Mouse (Mus musculus) adrenal gland (tissue): ENCODE data around the gene Ppp1r14d.

Experiments
- intact Hi-C: fragments of 180-260 bp; cut with DNase I; formaldehyde crosslinking; loops from one replicate; pipeline ENCODE4 v1.15.1; 2025

The Ppp1r14d gene

DNA sequence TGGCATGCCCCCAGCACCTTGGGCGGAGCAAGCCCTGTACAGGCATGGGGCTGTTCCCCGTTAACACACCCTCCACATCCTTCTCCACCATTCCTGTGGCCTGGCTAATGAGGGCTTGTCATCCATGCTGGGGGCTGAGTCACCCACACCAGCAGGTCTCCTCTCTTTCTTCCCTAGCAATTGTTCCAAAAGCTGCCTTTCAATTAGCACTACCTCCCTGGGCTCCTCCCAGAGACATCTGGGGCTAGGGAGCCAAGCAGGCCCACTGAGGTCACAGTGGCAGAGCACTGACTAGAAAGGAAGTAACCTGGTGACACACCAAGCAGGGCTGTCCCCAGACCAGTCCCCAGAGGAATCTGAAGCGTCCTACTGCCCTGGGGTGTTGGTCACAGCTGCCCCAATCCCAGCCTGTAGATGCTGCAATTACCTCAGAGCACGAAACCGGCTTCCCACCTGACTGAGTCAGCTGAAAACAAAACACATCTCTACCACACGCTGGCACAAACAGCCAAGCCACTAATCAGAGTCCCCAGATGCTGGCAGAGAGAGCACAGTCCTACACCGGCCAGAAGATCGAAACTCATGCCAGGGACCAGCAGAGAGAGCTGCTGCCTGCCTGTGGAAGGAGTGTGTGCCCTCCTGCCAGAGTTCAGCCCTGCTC, 55.6 kb downstream of the Ppp1r14d start, which contains the start of gene Gm14137:
Gm14137 (plus strand) TSS at position 519 of the 661 bp plus-strand sequence.
- intact Hi-C loops: no loop called here

DNA sequence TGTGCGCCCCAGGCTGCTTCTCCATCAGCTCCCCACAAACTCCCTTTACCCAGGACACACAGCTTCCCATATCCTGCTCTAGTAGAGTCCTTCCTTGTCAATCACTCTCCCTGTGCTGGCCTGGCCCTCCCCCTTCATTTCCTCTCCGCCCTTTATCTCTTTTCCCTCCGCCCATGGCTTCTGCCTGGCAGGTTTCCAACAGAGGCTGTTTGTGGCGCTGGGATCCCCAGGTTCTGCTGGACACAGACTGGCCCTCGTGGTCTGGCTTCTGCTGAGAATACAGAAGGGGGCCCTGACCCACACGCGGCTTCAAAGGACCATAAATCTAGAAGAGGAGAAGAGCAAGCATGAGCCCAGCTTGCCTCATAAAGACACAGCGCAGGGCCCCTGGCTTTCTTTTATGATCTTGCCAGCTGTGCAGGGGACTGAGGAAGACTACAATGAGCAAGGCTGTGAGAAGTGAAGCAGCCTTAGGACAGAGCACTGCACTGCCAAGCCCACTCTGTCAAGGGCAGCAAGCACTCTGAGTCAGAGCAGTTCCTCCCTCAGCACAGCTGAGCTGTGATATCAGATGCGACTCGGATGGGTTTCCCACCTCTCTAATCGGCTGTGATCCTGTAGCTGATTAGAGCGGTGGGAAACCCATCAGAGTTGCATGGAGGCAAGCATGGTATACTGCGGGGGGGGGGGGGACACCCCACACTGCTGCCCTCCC, 56.7 kb downstream of the Ppp1r14d start:
- intact Hi-C loops: no loop called here

DNA sequence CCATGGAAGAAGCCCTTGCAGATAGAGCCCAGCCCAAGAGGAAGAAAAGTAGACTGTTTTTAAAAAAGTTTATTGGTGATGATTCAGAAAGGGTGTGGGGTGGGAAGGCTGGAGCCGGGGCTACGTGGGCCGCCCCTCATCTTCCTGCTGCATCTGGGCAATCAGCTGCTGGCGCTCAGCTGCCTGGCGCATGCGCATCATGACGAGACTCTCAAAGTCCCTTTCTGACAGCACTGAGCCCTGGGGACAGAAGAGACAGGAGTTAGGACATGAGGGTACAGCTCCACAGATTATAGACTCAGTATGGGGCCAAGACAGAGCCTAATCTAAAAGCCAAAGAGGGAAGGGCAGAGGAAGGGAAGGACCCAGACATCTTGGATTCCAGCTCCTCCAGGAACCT, 57.3 kb downstream of the Ppp1r14d start:
- intact Hi-C loops: no loop called here

DNA sequence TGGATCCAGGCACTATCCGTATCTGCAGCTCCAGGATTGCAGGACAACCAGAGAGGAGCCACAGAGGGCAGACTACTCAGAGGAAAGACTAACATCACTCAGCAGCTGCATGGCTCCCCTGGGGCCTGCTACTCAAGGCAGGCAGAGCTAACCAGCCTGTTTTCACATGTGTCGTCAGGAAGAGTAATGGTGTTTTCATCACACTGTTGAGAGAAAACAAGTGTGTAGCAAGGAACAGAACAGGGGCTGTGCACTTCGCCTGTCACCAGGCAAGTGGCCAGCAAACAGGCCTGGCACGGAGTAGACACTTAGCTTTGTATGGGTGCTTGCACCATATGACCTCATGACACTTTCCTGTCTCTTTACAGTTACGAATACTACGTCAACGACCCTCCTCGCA, 58.1 kb downstream of the Ppp1r14d start:
- intact Hi-C loops: no loop called here

DNA sequence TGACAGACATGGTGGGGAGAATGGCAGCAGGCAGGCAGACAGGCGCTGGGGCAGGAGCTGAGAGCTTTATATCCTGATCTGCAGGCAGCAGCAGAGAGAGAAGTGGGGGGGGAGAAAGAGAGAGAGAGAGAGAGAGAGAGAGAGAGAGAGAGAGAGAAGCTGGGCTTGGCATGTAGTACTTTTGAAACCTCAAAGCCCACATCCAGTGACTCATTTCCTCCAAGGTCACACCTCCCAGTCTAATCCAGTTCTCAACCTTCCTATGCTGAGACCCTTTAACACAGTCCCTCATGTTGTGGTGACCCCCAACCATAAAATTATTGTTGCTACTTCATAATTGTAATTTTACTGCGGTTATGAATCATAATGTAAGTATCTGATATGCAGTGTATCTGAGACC, 59.4 kb downstream of the Ppp1r14d start:
- intact Hi-C loops: no loop called here
